Mouse (Mus musculus) testis, adult 2 months (tissue): ENCODE measurements around the gene Flrt1. TPM values are rescaled to one million over a fixed set of nuclear protein-coding genes. Genes with fewer than 3 reads are reported as not detected.

Experiments
- H3K27ac ChIP-seq: fragments of 200-500 bp; 2 replicates; pipeline ENCODE4 v1.5.1; 2012; ENCODE audit warnings: low read depth, low read length; ENCODE audit not compliant: control insufficient read depth, insufficient read depth
- H3K27me3 ChIP-seq: fragments of 200-500 bp; 2 replicates; pipeline ENCODE4 v1.6.1; 2012; ENCODE audit warnings: mild to moderate bottlenecking, low read length, moderate library complexity; ENCODE audit not compliant: control insufficient read depth, insufficient read depth
- H3K36me3 ChIP-seq: fragments of 200-500 bp; 2 replicates; pipeline ENCODE4 v1.6.1; 2012; ENCODE audit warnings: mild to moderate bottlenecking, low read length; ENCODE audit not compliant: control insufficient read depth, insufficient read depth
- H3K4me1 ChIP-seq: fragments of 200-500 bp; 2 replicates; pipeline ENCODE4 v1.6.1; 2012; ENCODE audit warnings: low read length; ENCODE audit not compliant: control insufficient read depth, insufficient read depth
- H3K4me3 ChIP-seq: fragments of 200-500 bp; 2 replicates; pipeline ENCODE4 v1.5.1; 2012; ENCODE audit warnings: low read depth, mild to moderate bottlenecking, low read length, moderate library complexity, mixed read lengths; ENCODE audit not compliant: control insufficient read depth
- CTCF ChIP-seq: fragments of 200-500 bp; IDR thresholded peaks from 2 replicates; pipeline ENCODE4 v1.5.1; 2012; ENCODE audit warnings: low read depth, mild to moderate bottlenecking, inconsistent platforms, low read length, moderate library complexity; ENCODE audit not compliant: control insufficient read depth, insufficient read depth, insufficient replicate concordance
- POLR2A ChIP-seq: fragments of 200-500 bp; IDR thresholded peaks from 2 replicates; pipeline ENCODE4 v1.6.1; 2012; ENCODE audit warnings: low read depth, mild to moderate bottlenecking, inconsistent platforms, low read length, moderate library complexity; ENCODE audit not compliant: control insufficient read depth
- polyA plus RNA-seq: library from polyadenylated mRNA; depleted of rRNA; stranded (reverse); fragments of >200 nt; gene quantifications from 2 replicates; pipeline ENCODE4 v1.2.3, GENCODE M21; 2012

The Flrt1 gene
- polyA plus RNA-seq, 1 experiment, result 3.1 TPM

GRCm38 (mm10) chr19:7148096-7148495, 42.6 kb upstream of the Flrt1 start:
- H3K4me1 ChIP-seq, result peaks cover 19% of the 10 kb centered on the region
- H3K27ac ChIP-seq, result no peak overlapping the region

GRCm38 (mm10) chr19:7146376-7146775, 40.8 kb upstream of the Flrt1 start:
- peaks cover 15% of the 10 kb centered on the region for H3K4me1 ChIP-seq
- no peaks in the 10 kb centered on the region for H3K27me3 ChIP-seq
- no peak overlapping the region for H3K27ac ChIP-seq
- no peaks in the 10 kb centered on the region for H3K36me3 ChIP-seq
- TF ChIP-seq CTCF (no peak), POLR2A (no peak)
- H3K4me3 ChIP-seq, result no peak overlapping the region

More at GRCm38 (mm10) chr19:7148096-7148495, 42.6 kb upstream of the Flrt1 start:
- Histone ChIP-seq H3K36me3 (no peaks in the 10 kb centered on the region), H3K4me3 (no peak overlapping the region), H3K27me3 (no peaks in the 10 kb centered on the region)
- TF ChIP-seq POLR2A (no peak), CTCF (no peak)

- no peak for TF ChIP-seq CTCF
- Histone ChIP-seq H3K4me1 (peaks cover 12% of the 10 kb centered on the region), H3K27me3 (no peaks in the 10 kb centered on the region), H3K4me3 (no peak overlapping the region; the same call in 1 of the 2 replicates), H3K27ac (no peak overlapping the region), H3K36me3 (no peaks in the 10 kb centered on the region)
Measured at GRCm38 (mm10) chr19:7144458-7144857, 38.9 kb upstream of the Flrt1 start.

GRCm38 (mm10) chr19:7143854-7144253, 38.3 kb upstream of the Flrt1 start:
- Histone ChIP-seq H3K36me3 (no peaks in the 10 kb centered on the region), H3K4me3 (peak overlapping the region; percentile 67), H3K4me1 (peaks cover 12% of the 10 kb centered on the region), H3K27ac (no peak overlapping the region), H3K27me3 (no peaks in the 10 kb centered on the region)
- no peak for TF ChIP-seq POLR2A
- TF ChIP-seq CTCF, result no peak

- TF ChIP-seq CTCF (no peak), POLR2A (no peak)
- no peak overlapping the region for H3K4me3 ChIP-seq
- H3K27me3 ChIP-seq, result no peaks in the 10 kb centered on the region
- H3K27ac ChIP-seq, result no peak overlapping the region
- H3K36me3 ChIP-seq, result no peaks in the 10 kb centered on the region
- H3K4me1 ChIP-seq, result peaks cover 12% of the 10 kb centered on the region
Measured at GRCm38 (mm10) chr19:7142207-7142915, 36.8 kb upstream of the Flrt1 start.

GRCm38 (mm10) chr19:7140856-7141421, 35.4 kb upstream of the Flrt1 start:
- H3K27me3 ChIP-seq, result no peaks in the 10 kb centered on the region
- TF ChIP-seq CTCF (no peak), POLR2A (no peak)
- no peaks in the 10 kb centered on the region for H3K36me3 ChIP-seq
- no peak overlapping the region for H3K27ac ChIP-seq
- peaks cover 12% of the 10 kb centered on the region for H3K4me1 ChIP-seq
- H3K4me3 ChIP-seq, result no peak overlapping the region

- peaks cover 12% of the 10 kb centered on the region for H3K4me1 ChIP-seq
- no peak overlapping the region for H3K27ac ChIP-seq
- TF ChIP-seq CTCF (no peak), POLR2A (no peak)
- no peak overlapping the region for H3K4me3 ChIP-seq
- H3K36me3 ChIP-seq, result no peaks in the 10 kb centered on the region
- H3K27me3 ChIP-seq, result no peaks in the 10 kb centered on the region
Measured at GRCm38 (mm10) chr19:7140373-7140772, 34.8 kb upstream of the Flrt1 start.

GRCm38 (mm10) chr19:7139321-7139720, 33.8 kb upstream of the Flrt1 start:
- Histone ChIP-seq H3K4me3 (no peak overlapping the region), H3K4me1 (peaks cover 13% of the 10 kb centered on the region), H3K36me3 (no peaks in the 10 kb centered on the region), H3K27me3 (no peaks in the 10 kb centered on the region), H3K27ac (no peak overlapping the region)
- no peak for TF ChIP-seq POLR2A
- TF ChIP-seq CTCF, result no peak
